Mouse (Mus musculus) kidney, adult 8-10 months (tissue): ENCODE measurements at regions not wholly inside any gene's neighbourhood (a gene's known extent, or its start where the extent isn't known, plus 50 kb on each side); places are given as distances from the start of the nearest gene placed in this dataset.

Source experiments
- DNase-seq, 2 experiments: peaks; one replicate each; pipeline ENCODE4 v3.0.0; 2022

DNA sequence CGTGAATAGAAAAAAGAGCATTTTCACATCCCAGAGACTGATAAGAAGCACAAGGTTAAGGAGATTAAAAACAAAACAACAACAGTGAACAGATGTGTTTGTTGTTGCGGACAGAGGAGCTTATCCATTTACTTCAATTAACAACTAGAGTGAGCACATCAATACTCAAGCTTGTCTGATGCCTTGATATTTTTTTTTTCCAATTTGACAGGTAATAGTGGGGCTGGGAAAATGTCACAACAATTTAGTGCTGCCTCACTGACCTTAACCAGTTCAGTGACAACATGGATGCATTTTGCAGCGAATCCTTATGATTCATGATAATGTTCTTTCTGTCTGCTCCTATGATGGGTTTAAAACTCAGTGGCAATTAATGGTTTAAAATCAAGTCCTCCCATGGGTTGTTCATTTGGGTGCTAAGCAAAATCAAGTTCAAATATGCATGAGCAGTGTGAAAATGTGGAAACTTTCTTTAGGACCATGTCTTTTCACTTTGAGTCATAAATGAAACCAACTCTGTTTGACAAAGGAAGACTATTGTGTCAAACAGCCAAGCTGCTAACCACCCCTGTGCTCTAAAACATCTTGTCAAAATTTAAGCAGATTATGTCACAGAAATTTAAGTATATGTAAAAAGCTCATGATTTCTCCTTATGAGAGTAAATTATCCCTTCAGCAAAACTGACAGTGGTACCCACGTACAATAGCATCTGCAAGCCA lies 641.0 kb downstream of the Car8 start:
- no peak for DNase-seq

DNA sequence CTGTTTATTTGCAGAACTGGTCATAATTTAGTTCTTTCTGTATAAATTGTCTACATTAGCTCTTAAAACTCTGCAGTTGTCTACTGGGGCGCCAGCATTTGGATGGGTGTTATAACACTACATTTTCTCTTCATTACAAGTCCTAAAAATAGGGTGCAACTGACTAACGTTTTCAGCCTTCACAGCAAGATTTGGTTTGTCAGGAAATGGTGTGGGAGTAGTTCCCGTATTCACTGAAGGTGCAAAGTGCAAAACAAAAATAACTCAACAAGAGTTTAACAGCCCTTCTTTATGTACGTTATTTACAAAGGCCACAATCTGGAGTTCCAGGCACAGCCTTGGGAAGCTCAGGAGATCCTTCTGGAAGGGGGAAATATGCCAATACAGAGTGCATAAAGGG lies 642.7 kb downstream of the Car8 start:
- DNase-seq = no peak

DNA sequence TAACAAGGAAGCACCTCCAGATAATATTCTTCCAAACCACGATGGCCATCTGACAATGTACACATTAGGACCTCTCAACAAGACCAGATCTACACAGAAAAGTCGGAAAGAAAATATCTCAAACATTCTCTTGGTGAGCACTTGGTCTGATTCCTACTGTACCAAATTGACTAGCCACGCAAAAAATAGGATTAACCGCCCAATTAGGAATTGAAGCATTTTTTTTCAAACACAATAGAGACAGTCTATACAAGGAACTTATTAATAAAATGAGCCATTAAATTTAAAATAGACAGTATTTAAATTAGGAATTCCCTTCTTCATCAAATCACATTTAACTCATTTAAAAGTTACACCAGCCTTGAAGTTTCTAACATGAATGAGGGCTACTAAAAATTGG lies 655.0 kb downstream of the Car8 start:
- no peak for DNase-seq

DNA sequence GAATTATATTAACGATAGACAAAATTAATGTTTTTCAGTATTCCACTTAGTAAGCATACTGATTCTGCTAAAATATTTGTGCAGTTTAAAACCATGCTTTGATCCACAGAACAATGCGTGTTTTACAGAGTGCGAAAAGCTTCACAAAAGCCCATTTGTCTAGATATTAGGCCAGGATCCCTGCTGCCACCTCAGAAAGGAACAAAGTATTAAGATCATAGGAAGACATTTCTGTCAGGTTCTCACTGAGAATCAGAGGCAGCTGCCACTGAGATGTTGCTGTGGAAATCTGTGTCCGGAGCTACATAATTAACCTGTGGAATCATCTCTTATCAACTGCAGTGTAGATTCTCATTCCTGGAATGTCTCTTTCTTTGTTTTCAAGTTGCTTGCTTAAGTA lies 656.9 kb downstream of the Car8 start:
- no peak for DNase-seq

DNA sequence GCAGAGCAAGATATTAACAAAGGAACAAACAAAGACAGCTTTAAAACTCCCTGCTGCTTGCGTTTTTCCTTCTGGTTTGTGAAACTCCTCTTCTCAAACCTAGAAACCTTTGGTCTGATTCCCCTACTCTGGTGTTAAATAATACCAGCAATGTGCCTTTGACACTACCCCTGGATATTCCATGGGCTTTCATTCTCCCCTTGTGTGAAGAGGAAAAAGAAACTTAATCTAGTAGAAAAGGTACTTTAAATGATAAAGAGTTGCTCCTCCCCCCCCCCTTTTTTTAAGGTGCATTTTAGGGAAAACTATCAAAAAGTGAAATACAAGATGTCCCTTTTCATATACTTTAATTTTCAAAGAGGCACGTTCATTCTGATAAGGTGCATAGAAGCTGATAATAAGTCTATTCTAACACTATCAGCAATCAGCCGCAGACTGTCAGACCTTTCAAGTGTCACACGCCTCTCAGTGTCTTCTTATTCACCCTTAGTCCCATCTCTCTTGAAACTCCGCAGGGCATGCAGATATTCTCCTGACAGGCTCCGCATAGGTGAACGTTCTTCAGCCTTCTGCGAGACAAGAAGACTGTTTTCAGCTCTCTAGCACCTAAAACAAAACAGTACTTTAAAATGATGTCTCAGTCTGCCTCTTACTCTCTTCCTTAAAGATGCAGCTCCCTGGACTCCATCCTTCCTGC lies 657.5 kb downstream of the Car8 start:
- no peak for DNase-seq

DNA sequence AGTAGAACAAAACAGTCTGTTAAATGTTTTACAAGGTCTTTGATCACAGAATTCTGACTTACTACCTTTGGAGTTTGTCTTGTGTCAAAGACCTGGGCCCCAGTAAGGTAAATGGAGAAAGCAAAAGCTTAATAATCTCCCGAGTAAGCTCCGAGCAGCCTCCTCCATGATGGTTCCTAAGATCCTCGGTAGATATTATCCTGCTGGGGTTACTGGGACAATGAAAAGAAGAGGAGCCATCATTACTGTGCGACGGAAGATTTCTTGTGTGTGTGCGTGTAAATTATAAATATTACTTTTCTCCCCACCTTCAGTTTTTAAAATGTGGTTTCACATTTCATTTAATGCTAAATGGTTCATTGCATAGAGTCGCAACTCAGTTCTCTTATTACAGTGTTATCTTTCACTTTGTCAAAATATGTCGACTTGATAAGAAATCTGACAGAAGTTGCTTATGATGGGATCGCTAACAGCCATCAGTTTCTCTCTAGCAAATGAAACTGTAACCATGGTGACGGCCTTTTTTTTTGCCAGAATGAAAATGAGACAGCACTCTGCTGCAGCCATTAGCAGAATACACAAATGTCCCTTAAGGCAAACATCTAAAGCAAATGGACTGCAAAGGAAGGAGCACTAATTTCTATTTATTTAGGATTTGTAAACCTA lies 658.2 kb downstream of the Car8 start:
- DNase-seq = no peak

DNA sequence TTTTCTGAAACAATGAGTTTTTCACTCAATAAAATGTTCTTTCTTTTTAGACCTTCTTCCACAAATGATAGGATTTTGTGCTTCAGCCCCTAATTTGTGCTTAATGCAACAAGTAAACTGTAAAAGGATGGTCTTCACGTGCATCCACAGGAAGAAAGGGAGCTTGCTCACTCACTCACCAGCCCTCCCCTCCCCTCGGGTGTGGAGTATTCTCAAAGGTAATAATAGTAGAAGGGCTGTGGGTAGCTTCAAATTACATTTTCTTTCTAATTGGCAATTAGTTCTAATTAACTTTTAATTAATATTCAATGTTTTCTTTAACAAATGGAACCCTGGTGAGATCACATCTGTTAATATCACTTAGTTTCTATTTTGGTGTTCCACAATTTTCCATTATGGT lies 664.8 kb downstream of the Car8 start:
- DNase-seq = no peak

DNA sequence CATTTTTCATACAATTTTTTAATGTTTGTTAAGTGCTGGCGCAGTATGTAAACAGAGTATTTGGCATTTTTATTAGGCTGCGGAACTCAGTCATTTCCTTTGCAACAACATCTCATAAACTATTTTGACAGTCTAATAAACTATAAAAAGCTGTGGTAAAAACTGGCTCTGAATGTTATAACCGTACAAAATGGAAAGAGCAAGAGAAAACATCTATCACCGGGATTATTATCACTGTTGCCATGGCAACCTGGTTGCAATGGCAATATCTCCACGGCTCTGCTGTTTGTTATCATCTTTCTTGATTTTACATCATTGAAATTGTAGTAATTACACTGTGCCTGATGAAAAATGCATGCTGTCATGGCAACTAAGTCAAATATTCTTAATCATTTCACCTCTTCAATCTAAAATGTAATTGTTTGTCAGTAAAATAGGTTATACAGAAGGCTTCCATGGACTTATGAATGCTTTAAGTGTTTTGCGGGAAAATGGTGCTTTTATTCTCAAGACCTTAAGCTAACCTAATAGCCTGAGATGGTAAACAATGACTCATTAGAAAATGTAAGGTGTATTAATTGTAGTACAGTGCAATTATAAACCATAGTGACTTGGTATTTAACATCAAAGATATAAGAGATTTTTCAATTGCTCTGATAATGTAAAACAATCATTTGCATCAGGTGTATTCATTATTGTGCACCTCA lies 671.0 kb downstream of the Car8 start:
- DNase-seq = peak in 1 of 2 experiments; percentile 3

DNA sequence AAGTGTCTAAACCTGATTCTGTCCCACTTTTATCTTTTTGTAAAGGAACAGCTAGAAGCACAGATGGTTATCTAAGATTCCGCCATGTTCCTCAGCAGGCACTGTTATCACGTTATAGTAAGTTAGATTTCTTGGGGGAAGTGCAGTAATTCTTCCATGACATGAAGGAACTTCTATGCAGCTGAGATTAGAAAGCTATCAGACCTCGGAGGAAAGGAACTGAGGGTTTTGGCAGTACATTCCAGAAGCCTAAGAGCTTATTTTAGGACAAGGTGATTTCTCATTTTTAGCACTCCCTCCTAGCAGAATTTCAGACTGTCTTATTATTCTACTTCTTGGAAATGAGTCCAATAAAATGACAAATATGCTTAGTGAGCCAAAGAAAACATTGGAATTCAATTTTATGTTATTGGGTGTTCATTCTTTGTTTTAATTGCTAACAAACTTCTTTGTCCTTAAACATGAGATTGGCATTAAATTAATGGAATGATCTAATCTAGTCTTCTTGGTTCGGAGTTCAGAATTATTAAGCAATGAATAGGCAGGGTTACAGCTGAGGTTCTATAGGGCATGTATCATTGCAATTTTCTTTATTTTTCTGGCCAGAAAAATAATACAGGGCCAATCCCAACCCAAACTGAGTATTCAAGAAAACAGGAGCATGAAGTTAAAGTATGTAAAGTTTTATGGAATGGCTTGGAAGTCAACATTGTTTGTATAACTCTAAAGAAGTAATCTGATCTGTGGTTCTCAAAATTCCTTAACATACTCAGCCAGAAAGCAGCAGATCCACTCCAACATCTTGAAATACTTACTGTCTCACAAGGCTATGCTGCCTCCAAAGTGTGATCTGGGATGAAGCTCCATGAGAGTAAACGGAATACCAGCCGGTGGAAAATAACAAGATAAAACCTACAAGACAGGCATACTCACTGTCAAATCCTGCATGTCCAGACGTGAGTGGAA lies 678.7 kb downstream of the Car8 start:
- DNase-seq = no peak

DNA sequence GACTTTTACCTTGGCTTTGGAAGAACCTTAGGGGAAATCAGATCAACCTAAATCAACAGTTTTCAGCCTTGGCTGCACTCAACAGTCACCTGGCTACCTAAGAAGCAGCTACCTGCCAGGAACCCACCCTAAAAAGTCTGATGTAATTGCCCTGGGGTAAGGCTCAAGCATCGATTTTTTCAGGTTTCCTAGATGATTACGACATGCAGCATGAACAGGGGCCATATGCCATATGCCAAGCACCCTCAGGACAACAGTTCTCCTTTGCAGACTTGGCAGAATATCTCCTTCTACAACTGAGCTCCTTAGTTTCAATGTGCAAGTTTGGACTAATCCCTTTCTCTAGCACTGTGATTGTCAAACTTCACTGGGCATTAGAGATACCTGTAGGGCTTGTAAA lies 680.1 kb downstream of the Car8 start:
- DNase-seq = no peak

DNA sequence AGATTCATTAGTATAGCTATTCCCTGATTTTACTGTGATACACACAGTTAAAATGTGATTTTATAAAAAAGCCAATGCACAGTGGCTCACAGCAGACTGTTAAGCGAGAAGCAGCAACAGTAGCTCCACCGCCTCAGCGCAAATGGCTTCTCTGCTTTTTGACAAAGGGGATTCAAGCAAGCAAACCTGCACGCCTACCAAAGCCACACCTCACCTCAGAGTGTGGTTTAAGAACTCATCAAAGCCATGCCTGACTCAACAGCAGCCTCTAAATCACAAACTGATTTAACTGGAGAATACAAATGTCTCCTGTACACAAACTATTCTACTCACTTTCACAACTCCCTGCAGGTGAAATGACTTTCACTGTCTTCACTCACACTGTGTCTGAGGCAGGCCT lies 704.5 kb downstream of the Car8 start:
- DNase-seq = no peak

DNA sequence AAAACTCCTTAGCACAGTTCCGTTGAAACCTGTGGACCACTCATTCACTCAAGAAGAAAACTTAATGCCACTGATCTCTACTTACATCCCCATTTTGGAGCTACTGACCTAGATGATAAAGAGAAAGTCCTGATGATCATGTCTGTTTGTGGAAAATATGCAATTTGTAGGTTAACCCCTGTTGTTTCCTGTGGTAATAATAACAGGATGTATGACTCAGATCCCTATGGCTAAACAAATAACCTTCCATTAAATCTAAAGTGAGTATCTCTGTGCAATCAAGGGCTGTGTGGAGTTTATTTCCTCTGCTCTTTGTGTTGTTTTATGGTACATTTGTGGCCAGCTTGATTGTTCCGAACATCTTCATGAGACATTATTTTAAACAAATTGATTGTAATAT lies 711.1 kb downstream of the Car8 start:
- no peak for DNase-seq

DNA sequence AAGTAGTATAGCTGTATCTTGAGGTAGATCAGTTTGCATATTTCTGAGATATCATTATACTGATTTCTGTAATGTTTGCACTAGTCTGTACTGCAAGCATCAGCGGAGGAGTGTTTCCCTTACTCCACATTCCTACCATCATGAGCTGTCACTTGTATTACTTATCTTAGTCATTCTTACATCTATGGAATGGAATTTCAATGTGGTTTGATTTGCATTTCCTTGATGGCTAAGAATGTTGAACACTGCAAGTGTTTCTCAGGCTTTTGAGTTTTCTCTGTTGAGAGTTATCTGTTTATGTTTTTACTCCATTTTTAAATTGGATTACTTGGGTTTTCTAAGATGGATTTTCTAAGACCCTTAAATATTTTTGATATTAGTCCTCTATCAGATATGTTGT lies 725.8 kb downstream of the Car8 start:
- DNase-seq = no peak

DNA sequence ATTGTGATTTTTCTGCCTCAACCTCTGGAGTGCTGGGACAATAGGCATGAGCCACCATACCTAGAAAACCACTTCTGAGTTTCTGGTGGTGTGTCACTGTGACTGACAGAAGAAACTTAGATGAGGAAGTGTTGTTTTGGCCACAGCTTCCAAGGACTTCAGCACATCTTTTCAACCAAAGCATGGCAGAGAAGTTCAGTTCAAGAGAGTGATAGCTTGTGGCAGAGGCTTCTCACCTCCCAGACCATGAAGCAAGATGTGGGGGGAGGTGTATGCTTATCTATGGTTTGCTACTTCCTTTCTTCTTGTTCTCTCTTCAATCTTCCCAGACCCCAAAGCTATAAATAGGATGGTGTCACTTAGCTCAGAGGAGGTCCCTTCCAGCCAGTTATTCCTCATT lies 753.3 kb downstream of the Car8 start:
- DNase-seq = no peak

DNA sequence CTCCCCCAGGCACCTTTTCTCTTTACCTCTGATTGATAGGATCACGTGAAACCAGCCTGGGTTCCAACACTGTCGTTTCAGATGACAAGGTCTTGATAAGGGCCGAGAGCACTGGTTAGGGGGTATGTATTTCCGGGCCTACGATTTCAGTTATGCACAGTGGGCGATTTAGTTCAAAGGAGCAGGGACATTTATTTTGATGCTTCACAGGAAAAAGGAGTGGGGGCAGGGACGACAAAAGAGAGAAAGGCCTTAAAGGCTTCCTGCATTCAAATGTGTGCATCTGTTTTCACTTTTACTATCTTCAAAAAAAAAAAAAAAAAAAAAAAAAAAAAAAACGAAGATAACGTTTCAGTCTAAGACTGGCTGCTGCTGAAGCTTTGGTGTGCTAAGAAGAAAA lies 783.7 kb downstream of the Car8 start:
- DNase-seq = no peak

DNA sequence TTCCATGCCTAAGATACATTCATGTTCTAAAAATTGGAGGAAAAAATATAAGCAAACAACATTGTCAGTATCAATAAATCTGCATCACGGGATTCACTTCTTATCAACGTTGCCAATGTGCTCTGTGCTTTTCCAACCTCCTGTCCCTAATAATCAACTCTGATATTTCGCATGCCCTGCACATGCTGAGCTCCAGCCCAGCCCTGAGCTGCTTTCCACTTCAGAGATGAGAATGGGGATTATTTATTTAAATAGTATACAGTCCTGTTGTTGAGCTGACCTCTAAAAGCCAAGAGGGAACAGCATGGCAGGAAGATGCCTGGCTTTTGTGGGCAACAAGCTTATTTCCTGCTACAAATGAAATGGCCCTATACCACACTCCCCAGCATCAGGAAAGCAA lies 786.2 kb downstream of the Car8 start:
- DNase-seq = no peak

DNA sequence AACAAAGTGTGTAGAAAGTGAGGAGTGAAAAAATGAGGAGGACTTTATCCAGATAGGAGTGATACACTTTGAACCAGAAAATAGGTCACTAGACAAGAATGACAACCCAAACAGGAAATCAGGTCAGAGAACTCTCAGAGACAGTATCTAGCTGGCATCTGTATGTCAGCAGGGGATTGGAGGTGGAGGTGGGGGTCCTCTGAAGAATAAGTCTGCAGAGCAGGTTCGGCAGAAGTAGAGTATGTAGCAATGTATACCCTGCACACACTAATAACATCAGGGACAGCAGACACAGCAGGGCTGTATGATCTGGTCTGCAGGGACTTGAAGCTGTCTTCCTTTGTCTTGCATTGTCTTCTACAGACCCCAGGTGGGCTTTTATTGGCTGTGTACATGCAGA lies 787.9 kb downstream of the Car8 start:
- DNase-seq = no peak

DNA sequence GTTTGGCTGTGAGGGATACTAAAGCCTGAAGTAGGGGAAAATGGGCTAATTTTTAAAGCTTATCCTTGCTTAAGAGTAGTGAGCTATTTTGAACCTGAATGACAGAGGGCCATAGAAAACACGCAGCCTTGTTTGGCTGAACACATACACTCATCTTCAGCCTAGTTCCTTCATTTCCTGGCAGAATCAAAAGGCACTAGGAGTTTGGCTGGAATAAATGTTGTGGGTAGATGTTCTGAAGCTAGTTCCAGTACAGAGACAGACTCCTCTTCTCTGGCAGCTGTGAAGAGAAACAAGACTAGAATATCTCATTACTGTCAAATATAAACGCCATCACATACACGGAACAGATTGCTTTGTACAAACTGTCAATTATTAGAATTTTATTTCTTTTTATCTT lies 809.5 kb downstream of the Car8 start:
- no peak for DNase-seq

DNA sequence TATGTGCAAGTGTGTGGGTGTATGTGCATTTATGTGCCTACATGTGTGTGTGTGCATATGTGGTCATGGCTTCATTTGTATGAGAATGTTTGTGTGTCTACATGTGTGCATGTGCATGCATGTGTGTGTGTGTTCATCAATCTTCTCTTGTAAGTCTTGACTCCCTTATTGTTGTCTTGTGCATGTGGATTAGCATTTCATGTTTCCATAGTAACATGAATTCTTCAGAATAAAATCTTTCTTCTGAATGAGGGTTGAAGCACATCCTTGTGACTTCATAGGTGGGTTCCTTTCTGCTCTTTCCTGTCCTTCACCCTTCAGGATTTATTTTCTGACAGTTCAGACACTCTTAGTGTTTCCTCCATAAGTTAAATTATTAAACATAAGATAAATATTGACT lies 814.8 kb downstream of the Car8 start:
- no peak for DNase-seq

DNA sequence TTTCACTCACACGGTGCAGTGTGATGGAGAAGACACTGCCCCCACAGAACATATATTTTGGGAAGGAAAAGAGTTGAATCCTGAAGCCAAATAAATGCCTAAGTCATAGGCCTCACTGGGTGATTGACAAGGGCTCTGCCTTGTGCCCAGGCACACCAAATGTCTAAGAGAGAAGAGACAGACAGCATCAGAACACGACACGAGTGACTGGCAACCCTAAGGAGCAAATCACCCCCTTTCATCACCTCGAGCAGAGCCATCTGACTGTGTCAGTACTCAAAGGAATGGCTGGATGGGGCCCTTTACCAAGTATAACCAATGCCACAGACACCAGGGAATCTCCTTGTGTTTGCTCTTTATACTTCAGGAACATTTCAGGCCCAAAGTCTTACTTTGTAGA lies 815.6 kb downstream of the Car8 start:
- DNase-seq = no peak

DNA sequence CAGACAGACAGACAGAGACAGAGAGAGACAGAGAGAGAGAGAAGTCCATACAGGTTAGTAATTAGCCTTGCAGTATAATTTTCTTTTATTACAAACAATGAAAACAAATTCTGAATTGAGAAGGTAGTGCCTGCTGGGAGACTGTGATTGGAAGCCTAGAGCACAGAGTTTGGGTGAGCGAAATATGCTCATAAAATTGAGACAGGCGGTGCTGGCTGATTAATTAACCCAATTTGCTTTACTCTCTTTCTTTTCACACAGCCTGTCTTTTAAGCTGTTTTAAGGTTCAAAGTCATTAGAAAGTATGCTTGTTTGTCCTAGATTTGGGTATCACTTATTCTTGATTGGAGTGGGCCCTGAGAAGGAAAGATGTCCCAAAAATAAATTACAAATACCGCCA lies 816.1 kb downstream of the Car8 start:
- DNase-seq = no peak

DNA sequence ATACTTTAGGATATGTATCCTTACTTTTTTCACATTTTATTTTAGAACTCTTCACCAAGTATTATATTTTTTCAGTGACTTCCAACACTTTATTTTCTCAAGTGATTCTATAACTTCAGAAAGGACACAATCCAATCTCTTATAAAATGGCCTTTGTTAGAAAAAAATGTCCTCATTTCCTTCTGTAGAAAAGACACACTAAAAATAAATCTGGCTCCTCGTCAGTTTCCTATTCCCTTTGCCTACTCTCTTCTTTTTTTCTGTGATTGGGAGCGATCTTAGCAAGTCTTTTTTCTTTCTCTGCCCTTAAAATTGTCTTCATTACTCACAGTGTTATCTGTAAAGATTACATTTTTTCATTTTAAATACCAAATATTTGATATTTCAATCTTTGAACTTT lies 824.5 kb downstream of the Car8 start:
- no peak for DNase-seq

DNA sequence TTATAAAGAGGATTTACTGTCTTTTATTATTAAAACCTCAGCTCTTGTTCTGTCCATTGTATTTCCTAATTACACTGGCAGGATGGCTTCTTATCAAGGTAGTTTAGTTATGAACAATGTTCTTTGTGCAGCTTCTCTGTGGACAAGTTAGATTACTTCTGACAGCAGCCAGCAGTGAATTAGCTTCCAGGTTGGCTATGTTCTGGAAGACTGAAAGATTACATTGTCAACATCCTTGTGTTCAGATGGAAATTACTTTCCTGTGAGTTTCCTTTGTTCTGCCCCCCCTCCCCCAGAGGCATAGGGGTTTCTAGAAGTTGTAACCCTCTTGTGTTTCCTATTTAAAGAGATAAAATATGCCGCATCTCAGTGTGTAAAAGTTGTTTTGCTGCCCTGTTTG lies 846.1 kb downstream of the Car8 start:
- no peak for DNase-seq
